Comparison of ENCODE assay signal across 25 mouse cellular contexts in genomic region chr5:21739120-21739519, GRCm38 (mm10). TPM values are rescaled to one million over a fixed set of nuclear protein-coding genes. Genes with fewer than 3 reads are reported as not detected.
A peak's percentile ranks its signal among the peaks of the same experiment; 100 is the strongest.
DNase-seq lines count a peak whose midpoint lies in the region; ATAC-seq lines count a peak whose summit lies in the region.
"Had no signal": no experiment of that assay in that cellular context is flagged by ENCODE, and none has a peak within 500 bp of the region (broad histone marks: within the 10 kb centered on the region; RNA-seq: fewer than 3 reads in every experiment).

No protein-coding gene starts in this region.

- H3K4me1 ChIP-seq in kidney, embryonic 15.5 days: peaks cover 14% of the 10 kb centered on the region

- peaks cover 52% of the 10 kb centered on the region for H3K36me3 ChIP-seq in kidney, embryonic 15.5 days

- H3K27ac ChIP-seq in kidney, embryonic 15.5 days: no peak overlapping the region
- H3K27ac ChIP-seq: forebrain, embryonic 12.5 days; heart, embryonic 10.5 days; heart, embryonic 15.5 days; hindbrain, embryonic 13.5 days; lung, embryonic 15.5 days had no signal

- 85% methylated on average over 11 of the region's 11 CpGs for WGBS in kidney, embryonic 15.5 days

- no peak overlapping the region for H3K4me3 ChIP-seq in kidney, embryonic 15.5 days (replicated peaks)
- H3K4me3 ChIP-seq: erythroblast, embryonic 14.5 days; heart, embryonic 10.5 days; heart, embryonic 15.5 days; lung, embryonic 15.5 days had no signal

- no peaks in the 10 kb centered on the region for H3K27me3 ChIP-seq in kidney, embryonic 15.5 days
- H3K27me3 ChIP-seq: forebrain, embryonic 12.5 days; heart, embryonic 15.5 days; hindbrain, embryonic 13.5 days; lung, embryonic 15.5 days had no signal

- ATAC-seq in kidney, embryonic 15.5 days (replicated peaks; ENCODE audit: low FRiP score): no peak
- ATAC-seq in megakaryocyte-erythroid progenitor cell, adult 5-6 weeks (replicated peaks; ENCODE audit: low FRiP score, low TSS enrichment, poor library complexity, severe bottlenecking): no peak
- ATAC-seq: CD4-positive, CD25-positive, alpha-beta regulatory T cell, adult 4 months; forebrain, postnatal 0 days; midbrain, embryonic 16.5 days had no signal

- DNase-seq in kidney, adult 18-20 months: peak; percentile 65
- DNase-seq in kidney, adult 8-10 months: peak; percentile 79 to 85
- DNase-seq in kidney, postnatal 14 days: peak; percentile 71
- no peak for DNase-seq in thymus, postnatal 25 days
- no peak for DNase-seq in adrenal gland, adult 2 months
- DNase-seq: adrenal gland, postnatal 36 days; cerebellum, adult 2 months; cerebellum, postnatal 14 days; forebrain, postnatal 0 days; gastrocnemius, postnatal 14 days; heart, postnatal 36 days; right cerebral cortex, postnatal 25 days; thymus, postnatal 36 days had no signal

- no peak overlapping the region for H3K4me2 ChIP-seq in kidney, embryonic 15.5 days
- H3K4me2 ChIP-seq: hindbrain, embryonic 13.5 days; liver, embryonic 11.5 days; lung, embryonic 15.5 days; midbrain, embryonic 11.5 days had no signal

- no peaks in the 10 kb centered on the region for H3K9me3 ChIP-seq in kidney, embryonic 15.5 days (replicated peaks)
- H3K9me3 ChIP-seq: forebrain, embryonic 12.5 days; heart, embryonic 10.5 days; heart, embryonic 15.5 days; hindbrain, embryonic 13.5 days; lung, embryonic 15.5 days had no signal

- H3K9ac ChIP-seq in kidney, embryonic 15.5 days: no peak overlapping the region
- H3K9ac ChIP-seq: forebrain, embryonic 12.5 days; heart, embryonic 15.5 days; lung, embryonic 15.5 days had no signal

RNA-seq across cellular contexts. Expression of gene Pmpcb, which starts 2.2 kb away (rescaled TPM):
- polyA plus RNA-seq in kidney, embryonic 15.5 days (2015; fragmentation: Nextera tagmentation; extraction: Ambion mirVana): 90.5 and 97.7 TPM in 2 replicates
- total RNA-seq in megakaryocyte-erythroid progenitor cell, adult 5-6 weeks (2014; fragmentation: Nextera tagmentation): 106 and 173 TPM in 2 replicates
- 115 and 144 TPM in 2 replicates for total RNA-seq in megakaryocyte-erythroid progenitor cell, adult 5-6 weeks (2017)
- total RNA-seq in adrenal gland, adult 2 months (2021): 100 to 1,000 TPM; 273 to 311 TPM
- 27.1 and 35.1 TPM in 2 replicates for polyA plus RNA-seq in adrenal gland, adult 2 months (2012; rRNA removed)

RNA-seq across cellular contexts. Expression of gene Napepld, which starts 37.9 kb away (rescaled TPM):
- 6.0 and 7.6 TPM in 2 replicates for polyA plus RNA-seq in kidney, embryonic 15.5 days (2015; fragmentation: Nextera tagmentation; extraction: Ambion mirVana)
- 2.3 and 3.7 TPM in 2 replicates for total RNA-seq in megakaryocyte-erythroid progenitor cell, adult 5-6 weeks (2014; fragmentation: Nextera tagmentation)
- total RNA-seq in megakaryocyte-erythroid progenitor cell, adult 5-6 weeks (2017): 1.4 and 3.0 TPM in 2 replicates
- 10 to 100 TPM; 21.2 to 54.5 TPM for total RNA-seq in adrenal gland, adult 2 months (2021)
- polyA plus RNA-seq in adrenal gland, adult 2 months (2012; rRNA removed): 13.2 and 21.6 TPM in 2 replicates

RNA-seq across cellular contexts. Expression of gene Dnajc2, which starts 45.9 kb away (rescaled TPM):
- polyA plus RNA-seq in kidney, embryonic 15.5 days (2015; fragmentation: Nextera tagmentation; extraction: Ambion mirVana): 75.2 and 77.8 TPM in 2 replicates
- 83.7 and 90.8 TPM in 2 replicates for total RNA-seq in megakaryocyte-erythroid progenitor cell, adult 5-6 weeks (2014; fragmentation: Nextera tagmentation)
- total RNA-seq in megakaryocyte-erythroid progenitor cell, adult 5-6 weeks (2017): 295 and 297 TPM in 2 replicates
- total RNA-seq in adrenal gland, adult 2 months (2021): 10 to 100 TPM; 27.6 to 33.5 TPM
- 36.7 and 42.7 TPM in 2 replicates for polyA plus RNA-seq in adrenal gland, adult 2 months (2012; rRNA removed)

RNA-seq across cellular contexts. Expression of gene Psmc2, which starts 46.0 kb away (rescaled TPM):
- polyA plus RNA-seq in kidney, embryonic 15.5 days (2015; fragmentation: Nextera tagmentation; extraction: Ambion mirVana): 186 and 199 TPM in 2 replicates
- 112 and 129 TPM in 2 replicates for total RNA-seq in megakaryocyte-erythroid progenitor cell, adult 5-6 weeks (2014; fragmentation: Nextera tagmentation)
- 158 and 160 TPM in 2 replicates for total RNA-seq in megakaryocyte-erythroid progenitor cell, adult 5-6 weeks (2017)
- 100 to 1,000 TPM; 136 to 146 TPM for total RNA-seq in adrenal gland, adult 2 months (2021)
- 7.7 and 8.2 TPM in 2 replicates for polyA plus RNA-seq in adrenal gland, adult 2 months (2012; rRNA removed)

Comparison
In these comparisons a context has a peak if more than half of its experiments do, and no peak if none do; other contexts are left out.
1. DNase-seq: peak in kidney, adult 18-20 months (single experiment), kidney, adult 8-10 months (2 of 2) and kidney, postnatal 14 days (single experiment); none in thymus, postnatal 25 days (single experiment) and adrenal gland, adult 2 months (single experiment).
2. RNA of gene Napepld, which starts 37.9 kb away (total RNA-seq): 21.2 to 54.5 TPM in adrenal gland, adult 2 months; 1.4 to 3.7 TPM in megakaryocyte-erythroid progenitor cell, adult 5-6 weeks; every median in the first group is over 4 times any median in the second.